Mouse (Mus musculus) brain, embryonic 14.5 days (tissue): Measurements from ENCODE around the gene Phactr3.
"Not testable (repeated sequence)": the region's sequence is repeated elsewhere in the genome, so short reads cannot be mapped to it uniquely, and the experiment has no call there.

Experiments
- CTCF ChIP-seq: fragments of 200-500 bp; IDR thresholded peaks from 2 replicates; pipeline ENCODE4 v1.5.1; 2012; ENCODE audit warnings: inconsistent platforms, mild to moderate bottlenecking, moderate library complexity, borderline replicate concordance; ENCODE audit not compliant: insufficient read depth, insufficient read length; ENCODE audit errors: extremely low read depth
- POLR2A ChIP-seq: fragments of 200-500 bp; IDR thresholded peaks from 2 replicates; pipeline ENCODE4 v1.6.1; 2012; ENCODE audit warnings: mild to moderate bottlenecking, inconsistent platforms, borderline replicate concordance; ENCODE audit not compliant: poor library complexity, insufficient read depth, insufficient read length, severe bottlenecking; ENCODE audit errors: extremely low read depth

GRCm38 (mm10) chr2:178078166-178078717 lies 40.5 kb upstream of the Phactr3 start, which contains the start of gene Zfp931:
- TF ChIP-seq POLR2A, CTCF: not testable (repeated sequence)
